Mouse (Mus musculus): Measurements from ENCODE around the gene Slc44a5. TPM values are rescaled to one million over a fixed set of nuclear protein-coding genes. Genes with fewer than 3 reads are reported as not detected.

The Slc44a5 gene
- total RNA-seq, 2 experiments from 2014 or later: 0.05 to 0.14 TPM

GRCm38 (mm10) chr3:154091468-154092338 lies 118.5 kb downstream of the Slc44a5 start:
- intact Hi-C loops (cut with DNase I): no loop called here

GRCm38 (mm10) chr3:154092466-154092865 lies 119.2 kb downstream of the Slc44a5 start:
- intact Hi-C loops (cut with DNase I): no loop called here
- no peak for DNase-seq (ENCODE audit: low spot score)

More at GRCm38 (mm10) chr3:154091468-154092338, 118.5 kb downstream of the Slc44a5 start:
- no peak for DNase-seq (ENCODE audit: low spot score)

GRCm38 (mm10) chr3:154093745-154094322 lies 120.6 kb downstream of the Slc44a5 start:
- DNase-seq (ENCODE audit: low spot score): no peak
- intact Hi-C loops (cut with DNase I): no loop called here

- intact Hi-C loops (cut with DNase I): no loop called here
- no peak for DNase-seq (ENCODE audit: low spot score)
These were observed 128.4 kb downstream of the Slc44a5 start for GRCm38 (mm10) chr3:154101671-154102070.

- DNase-seq (ENCODE audit: low spot score): no peak
- intact Hi-C loops (cut with DNase I): no loop called here
These were observed 137.3 kb downstream of the Slc44a5 start for GRCm38 (mm10) chr3:154110528-154110927.

GRCm38 (mm10) chr3:154111221-154111620 lies 138.0 kb downstream of the Slc44a5 start:
- intact Hi-C loops (cut with DNase I): no loop called here
- DNase-seq (ENCODE audit: low spot score): no peak

- intact Hi-C loops (cut with DNase I): no loop called here
These were observed 141.8 kb downstream of the Slc44a5 start for GRCm38 (mm10) chr3:154114991-154115390.

GRCm38 (mm10) chr3:154115478-154115877 lies 142.2 kb downstream of the Slc44a5 start:
- no peak for DNase-seq (ENCODE audit: low spot score)
- intact Hi-C loops (cut with DNase I): no loop called here

More at GRCm38 (mm10) chr3:154114991-154115390, 141.8 kb downstream of the Slc44a5 start:
- DNase-seq (ENCODE audit: low spot score): no peak

- no peak for DNase-seq (ENCODE audit: low spot score)
- intact Hi-C loops (cut with DNase I): no loop called here
These were observed 142.8 kb downstream of the Slc44a5 start for GRCm38 (mm10) chr3:154116000-154116399.

GRCm38 (mm10) chr3:154118992-154119603 lies 145.9 kb downstream of the Slc44a5 start:
- intact Hi-C loops (cut with DNase I): no loop called here
- no peak for DNase-seq (ENCODE audit: low spot score)

- intact Hi-C loops (cut with DNase I): no loop called here
- DNase-seq (ENCODE audit: low spot score): no peak
These were observed 149.3 kb downstream of the Slc44a5 start for GRCm38 (mm10) chr3:154122531-154122930.

GRCm38 (mm10) chr3:154124890-154125575 lies 151.8 kb downstream of the Slc44a5 start:
- no peak for DNase-seq (ENCODE audit: low spot score)
- intact Hi-C loops (cut with DNase I): no loop called here

GRCm38 (mm10) chr3:154125768-154126376 lies 152.6 kb downstream of the Slc44a5 start:
- DNase-seq (ENCODE audit: low spot score): no peak
- intact Hi-C loops (cut with DNase I): no loop called here

- no peak for DNase-seq (ENCODE audit: low spot score)
- intact Hi-C loops (cut with DNase I): no loop called here
These were observed 154.0 kb downstream of the Slc44a5 start for GRCm38 (mm10) chr3:154127246-154127645.

- DNase-seq (ENCODE audit: low spot score): no peak
- intact Hi-C loops (cut with DNase I): no loop called here
These were observed 155.8 kb downstream of the Slc44a5 start for GRCm38 (mm10) chr3:154129036-154129435.

GRCm38 (mm10) chr3:154130431-154131114 lies 157.3 kb downstream of the Slc44a5 start:
- intact Hi-C loops (cut with DNase I): no loop called here
- DNase-seq (ENCODE audit: low spot score): no peak

- DNase-seq (ENCODE audit: low spot score): no peak
- intact Hi-C loops (cut with DNase I): no loop called here
These were observed 160.8 kb downstream of the Slc44a5 start for GRCm38 (mm10) chr3:154133986-154134385.

GRCm38 (mm10) chr3:154134701-154135100 lies 161.5 kb downstream of the Slc44a5 start:
- intact Hi-C loops (cut with DNase I): no loop called here
- DNase-seq (ENCODE audit: low spot score): no peak

GRCm38 (mm10) chr3:154136501-154136900 lies 163.3 kb downstream of the Slc44a5 start:
- intact Hi-C loops (cut with DNase I): no loop called here
- DNase-seq (ENCODE audit: low spot score): no peak

Data from heart, postnatal 25 days (tissue).